Mouse (Mus musculus) stomach, postnatal 0 days (tissue): ENCODE results near the gene Mcm3ap. TPM values are rescaled to one million over a fixed set of nuclear protein-coding genes. Genes with fewer than 3 reads are reported as not detected.
A peak's percentile ranks its signal among the peaks of the same experiment; 100 is the strongest.

Experiments used
- ATAC-seq: fragments of 200-750 bp; cut with Nextera tagmentation; 2 replicates; pipeline ENCODE4 v1.8.0; 2017; ENCODE audit not compliant: low FRiP score, low TSS enrichment
- DNase-seq: peaks from one replicate; pipeline ENCODE4 v3.0.0-alpha.2; 2016; ENCODE audit warnings: low spot score
- H3K27ac ChIP-seq: fragments of 300-500 bp; sonication (generic); replicated peaks from 2 replicates; pipeline ENCODE4 v1.5.1; 2014; ENCODE audit warnings: mild to moderate bottlenecking, control low read depth
- H3K27me3 ChIP-seq: fragments of 300-500 bp; sonication (generic); 2 replicates; pipeline ENCODE4 v1.6.1; 2014; ENCODE audit warnings: low read length; ENCODE audit not compliant: control insufficient read depth, insufficient read depth
- H3K36me3 ChIP-seq: fragments of 300-500 bp; sonication (generic); 2 replicates; pipeline ENCODE4 v1.6.1; 2014; ENCODE audit warnings: low read length, mixed read lengths; ENCODE audit not compliant: control insufficient read depth, insufficient read depth
- H3K4me1 ChIP-seq: fragments of 300-500 bp; sonication (generic); replicated peaks from 2 replicates; pipeline ENCODE4 v1.6.1; 2014; ENCODE audit warnings: antibody characterized with exemption; ENCODE audit not compliant: control insufficient read depth, insufficient read depth
- H3K4me2 ChIP-seq: fragments of 300-500 bp; sonication (generic); replicated peaks from 2 replicates; pipeline ENCODE4 v1.6.1; 2014; ENCODE audit warnings: low read depth, mild to moderate bottlenecking, control low read depth, moderate library complexity
- H3K4me3 ChIP-seq: fragments of 300-500 bp; sonication (generic); 2 replicates; pipeline ENCODE4 v1.5.1; 2014; ENCODE audit warnings: low read depth, low read length, control low read depth
- H3K9ac ChIP-seq: fragments of 300-500 bp; sonication (generic); 2 replicates; pipeline ENCODE4 v1.6.1; 2014; ENCODE audit warnings: mild to moderate bottlenecking, low read length, control low read depth, mixed read lengths
- H3K9me3 ChIP-seq: fragments of 300-500 bp; sonication (generic); 2 replicates; pipeline ENCODE4 v1.6.1; 2016; ENCODE audit warnings: low read length; ENCODE audit not compliant: control insufficient read depth
- CTCF ChIP-seq: IDR thresholded peaks from 2 replicates; pipeline ENCODE4 v1.5.1; 2016; ENCODE audit warnings: antibody characterized with exemption, low read depth, mild to moderate bottlenecking, moderate library complexity
- EP300 ChIP-seq: optimal IDR thresholded peaks from 2 replicates; pipeline ENCODE3; 2016; ENCODE audit warnings: antibody characterized with exemption
- WGBS: fragments of 180-500 bp; shearing (Covaris S2); extraction: QIAGEN DNeasy Blood & Tissue Kit; methylation state at CpG from one replicate; pipeline ENCODE4 v1.1.7; 2014; 5-methylcytosine and 5-hydroxymethylcytosine counted together
- polyA plus RNA-seq: library from polyadenylated mRNA; unstranded; fragments of >200 nt; fragmentation: Nextera tagmentation; extraction: Ambion mirVana; gene quantifications from 2 replicates; pipeline ENCODE4 v1.2.1, GENCODE M21; 2015

Mcm3ap gene
- polyA plus RNA-seq, 1 experiment from 2014 or later = 22.7 TPM

DNA sequence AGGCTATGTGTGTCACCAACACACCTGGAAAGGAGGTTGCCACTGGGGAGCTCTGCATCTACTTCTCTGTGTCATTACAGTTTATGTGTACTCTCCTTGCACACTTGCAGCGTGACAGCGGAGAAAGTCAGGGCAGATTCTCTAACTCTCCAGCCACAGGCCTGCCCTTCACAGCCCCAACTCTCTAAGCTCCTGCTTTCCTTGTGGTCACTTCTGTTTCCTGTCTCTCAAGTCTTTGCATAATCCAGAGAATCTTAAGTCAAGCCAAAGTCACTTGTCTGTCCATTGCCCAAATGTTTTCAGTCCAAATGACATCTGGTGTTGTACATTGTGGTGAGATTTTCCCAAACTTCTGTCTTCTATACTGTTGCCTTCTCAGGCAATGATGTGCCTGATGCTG is 17.6 kb downstream of the Mcm3ap start:
- Histone ChIP-seq H3K9me3 (no peaks in the 10 kb centered on the region), H3K36me3 (peaks cover 46% of the 10 kb centered on the region), H3K4me1 (no peaks in the 10 kb centered on the region), H3K9ac (no peak overlapping the region), H3K27me3 (no peaks in the 10 kb centered on the region), H3K4me2 (no peak overlapping the region), H3K4me3 (no peak overlapping the region), H3K27ac (no peak overlapping the region)
- DNase-seq (no peak), ATAC-seq (no peak)
- 94% methylated on average over 2 of the region's 2 CpGs for WGBS
- no peak for TF ChIP-seq EP300
- TF ChIP-seq CTCF = no peak

DNA sequence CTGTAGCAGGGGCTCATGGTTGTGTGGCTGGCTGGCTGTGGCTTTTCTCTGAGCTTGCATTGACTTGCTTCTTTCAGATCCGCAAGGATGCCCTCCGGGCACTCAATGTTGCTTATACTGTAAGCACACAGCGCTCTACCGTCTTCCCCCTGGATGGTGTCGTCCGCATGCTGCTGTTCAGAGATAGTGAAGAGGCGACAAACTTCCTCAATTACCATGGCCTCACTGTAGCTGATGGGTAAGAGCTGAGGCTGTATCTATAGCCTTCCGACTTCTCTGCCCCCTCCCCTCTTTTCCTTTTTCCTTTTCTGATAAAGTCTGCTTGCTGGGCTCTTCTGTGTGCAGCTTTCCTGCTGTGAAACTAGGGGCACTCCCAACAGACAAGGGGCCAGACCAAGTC is 19.5 kb downstream of the Mcm3ap start:
- no peak for DNase-seq
- no peak for TF ChIP-seq EP300
- TF ChIP-seq CTCF = no peak
- 89% methylated on average over 8 of the region's 8 CpGs for WGBS
- no peak overlapping the region for H3K27ac ChIP-seq
- ATAC-seq = no peak
- no peak overlapping the region for H3K4me3 ChIP-seq
- H3K36me3 ChIP-seq = peaks cover 42% of the 10 kb centered on the region
- no peaks in the 10 kb centered on the region for H3K9me3 ChIP-seq
- H3K27me3 ChIP-seq = no peaks in the 10 kb centered on the region
- H3K4me2 ChIP-seq = no peak overlapping the region
- H3K9ac ChIP-seq = no peak overlapping the region
- H3K4me1 ChIP-seq = no peaks in the 10 kb centered on the region

GRCm38 (mm10) chr10:76489205-76489604 is 20.5 kb downstream of the Mcm3ap start:
- no peaks in the 10 kb centered on the region for H3K9me3 ChIP-seq
- H3K4me1 ChIP-seq = no peaks in the 10 kb centered on the region
- no peak overlapping the region for H3K4me2 ChIP-seq
- no peak for ATAC-seq
- no peak for TF ChIP-seq CTCF
- no peak for TF ChIP-seq EP300
- H3K4me3 ChIP-seq = no peak overlapping the region
- DNase-seq = no peak
- no peaks in the 10 kb centered on the region for H3K27me3 ChIP-seq
- no peak overlapping the region for H3K27ac ChIP-seq
- no peak overlapping the region for H3K9ac ChIP-seq
- peaks cover 48% of the 10 kb centered on the region for H3K36me3 ChIP-seq
- WGBS = 86% methylated on average over 15 of the region's 15 CpGs

DNA sequence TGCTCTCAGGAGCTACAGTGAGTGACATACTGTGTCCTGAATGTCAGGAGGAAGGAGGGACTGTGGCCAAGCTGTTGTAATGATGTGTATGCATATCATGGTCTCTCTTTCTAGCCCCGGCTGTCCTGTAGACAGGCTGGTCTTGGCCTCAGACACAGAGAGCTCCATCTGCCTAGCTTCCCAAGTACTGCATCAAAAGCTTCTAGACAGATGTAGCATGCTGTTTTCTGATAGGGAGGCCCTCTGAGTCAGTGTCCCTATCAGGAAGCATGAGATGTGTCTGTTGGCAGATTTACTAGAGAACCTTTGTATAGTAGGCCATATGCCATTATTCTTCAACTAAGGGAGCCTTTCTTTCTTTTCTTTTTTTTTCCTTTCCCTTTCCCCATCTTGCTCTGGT is 24.8 kb downstream of the Mcm3ap start:
- H3K4me3 ChIP-seq = no peak overlapping the region
- H3K4me1 ChIP-seq = no peaks in the 10 kb centered on the region
- peaks cover 37% of the 10 kb centered on the region for H3K36me3 ChIP-seq
- H3K4me2 ChIP-seq = no peak overlapping the region
- no peak for DNase-seq
- no peak for ATAC-seq
- no peaks in the 10 kb centered on the region for H3K27me3 ChIP-seq
- TF ChIP-seq CTCF (peak; percentile 5; the same call in 1 of the 2 replicates), EP300 (no peak)
- H3K9ac ChIP-seq = no peak overlapping the region
- no peaks in the 10 kb centered on the region for H3K9me3 ChIP-seq
- 79% methylated on average over 1 of the region's 1 CpGs for WGBS
- no peak overlapping the region for H3K27ac ChIP-seq

GRCm38 (mm10) chr10:76495501-76495900 is 26.8 kb downstream of the Mcm3ap start:
- H3K36me3 ChIP-seq = peaks cover 31% of the 10 kb centered on the region
- H3K27ac ChIP-seq = no peak overlapping the region
- no peaks in the 10 kb centered on the region for H3K4me1 ChIP-seq
- ATAC-seq (no peak), DNase-seq (no peak)
- no peaks in the 10 kb centered on the region for H3K27me3 ChIP-seq
- H3K9ac ChIP-seq = no peak overlapping the region
- no peak overlapping the region for H3K4me2 ChIP-seq
- H3K9me3 ChIP-seq = no peaks in the 10 kb centered on the region
- 88% methylated on average over 6 of the region's 6 CpGs for WGBS
- H3K4me3 ChIP-seq = no peak overlapping the region
- TF ChIP-seq EP300 = no peak
- TF ChIP-seq CTCF = no peak

DNA sequence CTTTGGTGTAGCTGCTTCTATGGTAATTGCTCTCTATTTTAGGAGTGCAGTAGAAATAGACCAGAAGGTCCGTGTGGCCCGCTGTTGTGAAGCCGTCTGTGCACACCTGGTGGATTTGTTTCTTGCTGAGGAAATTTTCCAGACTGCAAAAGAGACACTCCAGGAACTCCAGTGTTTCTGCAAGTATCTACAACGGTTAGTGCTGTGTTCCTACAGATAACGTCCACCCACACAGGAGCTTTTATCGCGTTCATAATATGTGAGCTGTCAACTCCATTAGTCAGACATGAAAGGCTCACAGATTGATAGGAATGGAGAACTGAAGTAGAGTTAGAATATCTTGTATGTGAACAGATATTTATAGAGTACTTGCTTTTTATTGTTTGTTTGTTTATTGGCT is 27.6 kb downstream of the Mcm3ap start:
- no peak overlapping the region for H3K4me2 ChIP-seq
- 91% methylated on average over 7 of the region's 7 CpGs for WGBS
- no peak overlapping the region for H3K4me3 ChIP-seq
- TF ChIP-seq EP300 (no peak), CTCF (no peak)
- H3K4me1 ChIP-seq = no peaks in the 10 kb centered on the region
- no peaks in the 10 kb centered on the region for H3K9me3 ChIP-seq
- DNase-seq = no peak
- no peaks in the 10 kb centered on the region for H3K27me3 ChIP-seq
- ATAC-seq = no peak
- no peak overlapping the region for H3K9ac ChIP-seq
- no peak overlapping the region for H3K27ac ChIP-seq
- H3K36me3 ChIP-seq = peaks cover 27% of the 10 kb centered on the region
